ENCODE assay signal across 7 mouse cellular contexts in the genomic region with DNA sequence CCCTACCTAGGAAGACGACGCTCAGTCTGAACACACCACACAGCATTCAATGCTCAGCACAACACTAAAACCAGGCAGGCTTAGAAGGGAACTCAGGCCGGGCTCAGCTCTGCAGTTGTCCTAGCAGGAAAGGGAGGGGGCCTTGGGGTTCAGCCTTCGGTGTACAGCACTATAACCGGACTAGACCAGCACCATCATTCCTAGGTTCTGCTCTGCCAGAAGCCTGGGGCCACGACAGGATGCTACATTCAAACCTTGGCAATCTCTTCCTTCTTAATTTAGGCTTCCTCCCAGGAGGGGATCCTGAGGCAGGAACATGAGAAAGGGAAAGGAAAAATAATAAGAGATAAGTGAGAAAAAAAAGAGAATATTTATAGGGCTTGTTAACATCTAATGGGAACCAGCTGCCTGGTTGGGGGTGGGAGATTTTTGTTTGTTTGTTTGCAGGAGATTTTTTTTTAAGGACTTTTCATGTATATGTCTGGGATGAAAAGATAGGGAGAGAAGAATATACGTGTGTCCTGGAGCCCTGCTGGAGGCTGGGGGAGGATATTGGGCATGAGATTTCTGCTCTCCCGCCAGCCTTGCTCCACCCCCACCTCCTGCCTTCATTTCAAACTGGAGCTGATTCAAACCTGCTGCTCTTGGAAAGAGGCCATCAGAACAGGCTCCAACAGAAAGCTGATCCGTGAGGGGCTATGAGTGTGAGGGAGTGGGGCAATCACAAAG.
DNase-seq lines count a peak whose midpoint lies in the region; ATAC-seq lines count a peak whose summit lies in the region.

No protein-coding gene starts in this region.

- no peak overlapping the region for H3K4me3 ChIP-seq in embryonic facial prominence, embryonic 11.5 days (ENCODE audit: low read depth, low read length)
- no peak overlapping the region for H3K4me3 ChIP-seq in intestine, embryonic 16.5 days (ENCODE audit: low read length)

- intact Hi-C loops in left cerebral cortex, postnatal 25 days (cut with DNase I): no loop called here

- peak overlapping the region; percentile 92 for H3K27ac ChIP-seq in embryonic facial prominence, embryonic 11.5 days (replicated peaks; ENCODE audit: low read depth, low read length)
- H3K27ac ChIP-seq in intestine, embryonic 16.5 days (ENCODE audit: low read length): peak overlapping the region; percentile 85

- no peak overlapping the region for H3K9ac ChIP-seq in embryonic facial prominence, embryonic 11.5 days (replicated peaks; ENCODE audit: low read length)
- no peak overlapping the region for H3K9ac ChIP-seq in intestine, embryonic 16.5 days (ENCODE audit: low read depth, low read length)

- 19% methylated on average over 9 of the region's 9 CpGs for WGBS in embryonic facial prominence, embryonic 11.5 days
- 35% methylated on average over 9 of the region's 9 CpGs for WGBS in intestine, embryonic 16.5 days

- peaks cover 3% of the 10 kb centered on the region; the same call in 1 of the 2 replicates for H3K4me1 ChIP-seq in embryonic facial prominence, embryonic 11.5 days (ENCODE audit: control insufficient read depth, insufficient read depth, low read length)
- H3K4me1 ChIP-seq in intestine, embryonic 16.5 days (ENCODE audit: control insufficient read depth, insufficient read depth, low read length): peaks cover 12% of the 10 kb centered on the region; the same call in 1 of the 2 replicates

- peak; percentile 81 for ATAC-seq in embryonic facial prominence, embryonic 11.5 days (replicated peaks; ENCODE audit: insufficient number of reproducible peaks, low FRiP score, low TSS enrichment, low read depth)
- ATAC-seq in intestine, embryonic 16.5 days: peak; percentile 78
- ATAC-seq in erythroid progenitor cell, adult 5-6 weeks (replicated peaks; ENCODE audit: low FRiP score, poor library complexity, severe bottlenecking): no peak

- no peaks in the 10 kb centered on the region for H3K27me3 ChIP-seq in embryonic facial prominence, embryonic 11.5 days (ENCODE audit: control insufficient read depth, insufficient read depth, low read length)
- H3K27me3 ChIP-seq in intestine, embryonic 16.5 days (replicated peaks; ENCODE audit: control insufficient read depth, insufficient read depth, low read length): no peaks in the 10 kb centered on the region

- H3K36me3 ChIP-seq in embryonic facial prominence, embryonic 11.5 days (replicated peaks; ENCODE audit: control insufficient read depth, insufficient read depth, low read depth, low read length): no peaks in the 10 kb centered on the region
- no peaks in the 10 kb centered on the region for H3K36me3 ChIP-seq in intestine, embryonic 16.5 days (ENCODE audit: control insufficient read depth, insufficient read depth, low read length)

- DNase-seq in cerebellum, adult 18-20 months: peak; percentile 89 to 92
- peak; percentile 87 for DNase-seq in embryonic facial prominence, embryonic 11.5 days (ENCODE audit: low spot score)
- peak; percentile 72 to 74 for DNase-seq in heart, adult 18-20 months
- DNase-seq in left cerebral cortex, postnatal 25 days (ENCODE audit: low spot score in 2 of 2): peak; percentile 48 to 75
- DNase-seq in neural tube, embryonic 10.5 days (ENCODE audit: extremely low spot score, low spot score): peak; percentile 42

- no peaks in the 10 kb centered on the region for H3K9me3 ChIP-seq in embryonic facial prominence, embryonic 11.5 days (replicated peaks; ENCODE audit: control insufficient read depth, low read length)
- H3K9me3 ChIP-seq in intestine, embryonic 16.5 days (ENCODE audit: control insufficient read depth, low read length): no peaks in the 10 kb centered on the region

- no peak overlapping the region for H3K4me2 ChIP-seq in embryonic facial prominence, embryonic 11.5 days (ENCODE audit: low read depth, low read length)
- H3K4me2 ChIP-seq in intestine, embryonic 16.5 days (ENCODE audit: low read depth, low read length): no peak overlapping the region; the same call in 1 of the 2 replicates
